Mouse (Mus musculus): ENCODE data around the gene Chst7.
A peak's percentile ranks its signal among the peaks of the same experiment; 100 is the strongest.

The Chst7 gene

GRCm38 (mm10) chrX:20059381-20059971, at the start of gene Chst7:
TSS of gene Chst7 (plus strand) at chrX:20059560.
- no peak for DNase-seq (ENCODE audit: low read depth, low spot score)

GRCm38 (mm10) chrX:20012211-20012610, 47.1 kb upstream of the Chst7 start:
- DNase-seq (ENCODE audit: low read depth, low spot score) = no peak

- DNase-seq (ENCODE audit: low read depth, low spot score) = peak; percentile 49
Observed at GRCm38 (mm10) chrX:20020942-20021341, 38.4 kb upstream of the Chst7 start.

- no peak for DNase-seq (ENCODE audit: low read depth, low spot score)
Observed at GRCm38 (mm10) chrX:20060096-20060768, 872 bp downstream of the Chst7 start.

- DNase-seq (ENCODE audit: low read depth, low spot score) = no peak
Observed at GRCm38 (mm10) chrX:20060769-20061315, 1.5 kb downstream of the Chst7 start.

GRCm38 (mm10) chrX:20061764-20062480, 2.6 kb downstream of the Chst7 start:
- DNase-seq (ENCODE audit: low read depth, low spot score) = no peak

- no peak for DNase-seq (ENCODE audit: low read depth, low spot score)
Observed at GRCm38 (mm10) chrX:20066636-20067035, 7.3 kb downstream of the Chst7 start.

- DNase-seq (ENCODE audit: low read depth, low spot score) = no peak
Observed at GRCm38 (mm10) chrX:20070196-20070595, 10.8 kb downstream of the Chst7 start.

GRCm38 (mm10) chrX:20117717-20118116, 58.4 kb downstream of the Chst7 start:
- DNase-seq (ENCODE audit: low read depth, low spot score) = no peak

GRCm38 (mm10) chrX:20125481-20125880, 66.1 kb downstream of the Chst7 start:
- no peak for DNase-seq (ENCODE audit: low read depth, low spot score)

- no peak for DNase-seq (ENCODE audit: low read depth, low spot score)
Observed at GRCm38 (mm10) chrX:20128951-20129350, 69.6 kb downstream of the Chst7 start.

GRCm38 (mm10) chrX:20129466-20129865, 70.1 kb downstream of the Chst7 start:
- no peak for DNase-seq (ENCODE audit: low read depth, low spot score)

Data from 3T3-L1 (cell line).